Mouse (Mus musculus) kidney, postnatal 4 days (tissue): ENCODE data around the gene Hecw2.
A peak's percentile ranks its signal among the peaks of the same experiment; 100 is the strongest.

ENCODE experiments used
- DNase-seq, 2 experiments: peaks; one replicate each; pipeline ENCODE4 v3.0.0; 2021; ENCODE audit warnings: mixed read lengths in 2 of 2

Hecw2 gene

GRCm38 (mm10) chr1:53824446-53825337, 370.3 kb downstream of the Hecw2 start:
- DNase-seq = no peak

DNA sequence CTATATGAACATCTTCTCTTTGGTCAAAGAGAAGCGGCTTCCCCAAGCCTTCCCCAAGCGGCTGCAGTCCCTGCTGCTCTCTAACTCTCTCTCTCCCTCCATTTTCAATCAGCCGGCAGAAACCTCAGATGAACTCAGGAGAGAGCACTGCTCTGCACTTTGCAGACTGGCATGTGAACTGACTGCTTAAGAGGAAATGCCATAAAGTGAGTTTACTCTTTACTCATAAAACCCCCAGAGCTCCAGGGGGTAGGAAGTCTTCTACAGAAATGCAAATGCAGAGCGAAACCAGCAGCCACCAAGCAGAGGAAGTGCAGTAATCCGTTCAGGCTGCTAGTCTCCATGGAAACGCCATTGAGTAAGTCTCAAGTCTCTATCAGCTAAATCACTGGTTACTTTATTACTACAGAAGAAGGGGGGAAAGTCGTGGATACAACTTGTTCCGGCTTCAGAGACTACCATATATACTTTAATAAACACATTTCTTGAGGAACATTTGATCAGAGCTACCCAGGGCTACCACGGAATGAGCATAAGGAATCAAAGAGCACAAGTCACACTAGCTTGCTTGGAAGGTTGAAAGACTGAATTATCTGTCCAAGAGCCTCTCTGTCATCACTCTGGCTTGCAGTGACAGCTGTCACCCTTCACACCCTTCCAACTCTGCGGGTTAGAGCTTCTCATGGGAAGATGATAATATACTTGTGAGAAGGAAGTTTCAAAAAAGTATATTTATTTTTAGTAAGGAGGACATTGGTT, 371.1 kb downstream of the Hecw2 start:
- DNase-seq = peak; percentile 26 to 56

GRCm38 (mm10) chr1:53821983-53822382, 373.0 kb downstream of the Hecw2 start:
- DNase-seq = no peak

DNA sequence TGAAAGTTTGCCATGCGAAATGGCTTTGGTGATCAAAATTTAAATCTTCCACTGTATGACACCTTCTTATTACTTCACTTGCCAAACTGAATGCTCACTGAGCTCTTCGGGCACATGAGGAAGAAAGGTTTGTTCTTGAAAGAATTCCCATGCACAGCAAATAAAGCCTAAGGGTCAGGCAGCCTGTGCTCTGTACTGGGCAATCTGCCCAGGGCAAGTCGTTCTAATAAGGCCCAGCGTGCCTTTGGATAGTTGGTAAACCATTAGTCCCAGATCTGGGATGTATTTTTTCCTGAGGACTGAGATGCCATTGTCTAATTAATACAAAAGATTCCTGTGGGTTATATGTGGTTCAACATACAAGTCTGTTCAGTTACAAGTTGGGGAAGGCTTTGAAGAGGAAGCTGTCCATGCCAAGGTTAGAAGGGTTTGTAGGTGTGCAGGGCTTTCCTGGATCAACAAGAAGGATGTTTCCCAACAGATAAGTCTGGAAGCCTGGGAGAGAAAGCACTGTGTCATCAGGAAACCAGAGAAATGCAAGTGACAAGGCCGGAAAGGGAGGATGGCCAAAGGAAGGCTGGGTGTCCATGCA, 374.8 kb downstream of the Hecw2 start:
- no peak for DNase-seq

DNA sequence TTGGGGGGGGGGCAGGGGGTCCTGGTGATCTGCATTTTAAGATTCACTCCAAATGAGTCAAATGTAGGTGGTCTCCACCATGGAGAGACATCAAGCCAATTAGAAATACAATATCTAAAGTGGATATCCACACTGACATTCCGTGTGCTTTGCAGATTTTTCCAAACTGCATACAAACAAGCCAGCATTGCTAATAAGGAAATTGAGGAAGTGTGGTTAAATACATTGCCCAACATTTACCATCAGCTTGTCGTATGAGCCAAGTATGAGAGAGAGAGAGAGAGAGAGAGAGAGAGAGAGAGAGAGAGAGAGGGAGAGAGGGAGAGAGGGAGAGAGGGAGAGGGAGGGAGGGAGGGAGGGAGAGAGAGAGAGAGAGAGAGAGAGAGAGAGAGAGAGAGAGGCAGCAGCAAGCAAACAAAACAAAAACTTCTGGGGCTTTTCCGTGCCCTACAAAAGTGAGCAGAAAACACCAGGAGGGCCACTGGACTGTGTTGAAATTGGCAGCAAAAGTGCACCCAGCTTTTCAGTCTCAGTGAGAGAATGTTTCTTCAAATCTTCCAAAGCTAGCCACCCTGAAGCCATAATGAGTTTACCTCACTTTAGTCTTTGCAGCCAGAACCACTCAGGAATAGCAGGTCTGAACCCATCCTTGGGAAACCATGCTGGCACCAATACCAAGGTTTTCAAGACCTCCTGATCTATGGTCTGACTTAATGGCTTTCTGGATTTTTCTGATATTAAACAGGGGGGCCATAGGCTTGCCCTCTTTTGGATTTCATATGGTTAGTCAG, 376.7 kb downstream of the Hecw2 start:
- no peak for DNase-seq

DNA sequence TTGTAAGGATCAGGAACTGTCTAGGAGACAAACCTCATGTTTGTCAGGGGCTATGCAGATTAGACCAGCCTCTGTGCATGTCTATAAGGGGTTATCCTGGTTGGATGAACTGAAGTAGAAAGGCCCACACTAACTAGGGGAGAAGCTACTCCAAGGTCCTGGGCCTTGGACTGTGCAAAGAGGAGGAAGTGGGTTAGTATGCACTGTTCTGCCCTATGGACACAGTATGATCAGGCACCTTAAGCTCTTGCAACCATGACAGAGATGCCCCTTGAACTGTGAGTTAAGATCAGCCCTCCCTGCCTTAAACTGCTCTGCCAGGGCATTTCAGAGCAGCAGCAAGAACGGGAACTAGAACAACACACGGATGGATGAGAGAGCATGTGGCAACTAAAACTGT, 378.6 kb downstream of the Hecw2 start:
- no peak for DNase-seq

DNA sequence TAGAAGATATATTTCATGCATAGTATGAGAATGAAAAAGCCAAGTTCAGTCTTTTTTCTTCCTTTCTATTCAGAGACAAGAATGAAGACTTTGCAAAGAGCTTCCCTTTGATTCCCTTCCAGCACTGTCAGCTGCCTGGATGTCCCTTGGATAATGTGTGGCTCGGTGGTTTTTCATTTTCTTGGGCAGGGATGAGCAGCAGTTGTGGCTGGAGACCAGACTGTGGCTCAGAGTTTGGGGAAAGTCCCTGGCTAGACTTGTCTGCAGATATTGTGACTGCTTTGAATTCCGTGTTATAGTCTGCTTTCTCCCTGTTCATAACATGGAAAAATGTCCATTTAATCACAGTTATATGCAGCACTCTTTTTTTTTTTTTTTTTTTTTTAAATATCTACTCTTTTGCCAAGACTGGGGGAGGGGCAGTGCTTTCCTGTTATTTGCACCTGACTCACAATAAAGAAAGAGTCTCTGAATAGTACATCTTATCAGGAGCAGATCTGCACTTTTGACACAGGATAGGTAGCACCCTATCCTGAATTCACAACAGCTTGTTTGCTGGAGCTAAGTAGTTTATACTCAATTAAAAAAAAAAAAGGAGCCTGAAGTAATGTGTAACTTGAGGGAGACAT, 380.8 kb downstream of the Hecw2 start:
- no peak for DNase-seq

DNA sequence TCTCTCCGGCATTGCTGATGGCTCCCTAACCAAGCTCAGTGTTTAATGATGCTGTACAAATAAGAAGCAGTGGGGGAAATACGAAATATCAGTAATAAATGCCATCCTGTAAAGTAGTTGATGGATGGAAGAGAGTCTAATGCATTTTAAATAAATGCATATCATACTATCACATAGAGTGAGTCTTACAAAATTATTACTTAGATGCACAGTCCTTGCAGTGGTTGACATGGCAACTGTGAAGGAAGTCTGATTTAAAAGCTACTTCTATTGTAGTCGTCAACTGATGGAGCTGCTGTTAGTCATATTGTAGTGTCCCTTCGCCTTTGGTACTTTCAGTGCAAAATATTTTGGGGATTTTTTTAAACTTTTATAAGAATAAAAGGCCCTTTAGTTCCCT, 383.0 kb downstream of the Hecw2 start:
- DNase-seq = no peak

GRCm38 (mm10) chr1:53808229-53808628, 386.7 kb downstream of the Hecw2 start:
- no peak for DNase-seq

DNA sequence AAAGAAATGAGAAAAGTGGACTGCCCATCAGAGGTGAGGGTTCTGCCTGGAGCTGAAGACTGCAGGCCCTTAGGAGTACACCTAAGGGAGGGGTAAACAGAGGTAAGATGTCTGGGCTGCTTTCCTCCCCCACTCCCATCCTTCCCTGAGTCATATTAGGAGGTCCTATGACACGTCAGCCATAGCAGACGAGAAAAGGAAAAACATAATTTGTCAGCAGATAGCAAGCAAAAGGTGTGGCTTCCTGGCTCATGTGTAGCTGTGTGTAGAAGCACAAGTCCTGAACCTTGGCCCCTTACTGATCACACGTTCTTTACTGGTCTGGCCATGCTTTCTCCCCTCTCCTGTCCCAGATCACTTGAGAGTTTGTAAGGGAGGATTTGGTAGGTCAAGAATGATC, 397.2 kb downstream of the Hecw2 start:
- no peak for DNase-seq

GRCm38 (mm10) chr1:53797074-53797473, 397.9 kb downstream of the Hecw2 start:
- no peak for DNase-seq

DNA sequence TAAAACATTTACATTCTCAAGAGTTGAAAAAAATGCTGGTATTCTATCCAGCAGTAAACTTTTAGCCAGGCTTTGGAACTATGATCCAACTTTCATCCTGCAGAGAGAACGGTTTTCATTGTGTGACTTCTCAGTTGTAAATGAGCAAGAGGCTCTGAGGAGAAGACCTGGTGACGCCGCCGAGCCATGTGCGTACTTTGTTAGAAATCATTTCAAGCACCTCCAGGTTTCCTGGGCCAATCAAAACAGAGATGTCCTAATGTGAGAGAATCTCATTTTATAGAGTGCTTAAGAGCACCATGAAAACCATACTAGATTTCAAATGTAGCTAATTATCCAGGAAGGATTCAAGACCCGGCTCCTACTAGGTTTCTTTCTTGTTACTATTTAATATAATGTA, 398.7 kb downstream of the Hecw2 start:
- DNase-seq = no peak

GRCm38 (mm10) chr1:53795591-53795990, 399.4 kb downstream of the Hecw2 start:
- no peak for DNase-seq

GRCm38 (mm10) chr1:53795081-53795480, 399.9 kb downstream of the Hecw2 start:
- DNase-seq = no peak

GRCm38 (mm10) chr1:53794279-53794678, 400.7 kb downstream of the Hecw2 start:
- no peak for DNase-seq

- DNase-seq = no peak
Measured at GRCm38 (mm10) chr1:53791343-53791742, 403.6 kb downstream of the Hecw2 start.

DNA sequence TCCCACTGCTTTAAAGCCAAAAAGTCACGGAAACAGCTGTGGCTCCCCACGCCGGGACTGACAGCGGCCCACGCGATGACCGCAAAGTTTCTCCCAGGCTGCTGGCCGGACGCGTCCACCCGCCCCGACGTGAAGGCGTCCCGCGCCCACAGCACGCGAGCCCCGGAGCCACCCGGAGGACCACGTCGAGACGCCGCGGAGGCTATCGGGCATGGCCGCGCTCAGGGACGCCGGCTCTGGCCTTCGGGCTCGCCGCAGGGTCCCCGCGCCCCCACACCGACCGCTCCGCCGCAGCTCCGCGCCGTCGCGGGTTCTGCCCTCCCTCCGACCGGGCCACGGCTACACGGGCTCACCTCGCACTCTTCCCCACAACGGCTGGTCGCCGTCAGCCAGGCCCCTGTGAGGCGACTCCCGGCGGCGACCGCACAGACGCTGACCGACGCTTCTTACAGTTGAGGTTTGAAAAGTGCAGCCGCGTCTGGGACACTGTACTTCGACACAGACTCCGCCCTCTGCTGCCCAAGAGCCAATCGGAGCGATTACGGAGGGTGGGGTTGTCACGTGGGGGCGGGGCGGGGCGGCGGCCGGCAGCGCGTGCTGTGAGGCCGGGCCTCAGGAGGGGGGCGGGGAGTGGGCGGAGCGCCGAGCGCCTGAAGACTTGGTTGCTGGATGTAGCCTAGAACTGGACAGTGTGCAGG, 410.1 kb downstream of the Hecw2 start, which contains the start of gene Stk17b:
Gene Stk17b, minus strand, starts transcription at position 504 of the 698 bp plus-strand sequence.
- DNase-seq = peak; percentile 97 to 98

DNA sequence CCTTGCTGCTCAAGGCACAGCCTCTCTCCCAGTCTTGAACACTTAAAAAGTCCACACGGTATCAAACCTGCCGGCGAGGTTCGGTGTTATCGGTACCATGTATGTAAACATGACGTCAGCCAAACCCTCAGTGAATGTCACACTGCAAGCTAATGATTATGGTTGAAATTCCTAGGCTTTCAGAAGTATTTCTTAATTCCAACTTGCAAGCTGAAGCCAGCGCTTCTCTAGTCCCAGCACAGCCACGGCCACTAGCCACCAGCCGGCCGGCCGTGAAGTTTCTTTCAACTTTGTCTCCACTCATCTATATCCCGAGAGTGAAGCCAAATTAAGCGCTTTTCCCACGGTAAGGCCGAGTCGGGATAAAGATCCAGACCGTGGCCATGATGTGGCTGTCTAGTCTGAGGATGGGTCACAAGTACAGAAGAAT, 410.7 kb downstream of the Hecw2 start:
- peak in 1 of 2 experiments; percentile 50 for DNase-seq

DNA sequence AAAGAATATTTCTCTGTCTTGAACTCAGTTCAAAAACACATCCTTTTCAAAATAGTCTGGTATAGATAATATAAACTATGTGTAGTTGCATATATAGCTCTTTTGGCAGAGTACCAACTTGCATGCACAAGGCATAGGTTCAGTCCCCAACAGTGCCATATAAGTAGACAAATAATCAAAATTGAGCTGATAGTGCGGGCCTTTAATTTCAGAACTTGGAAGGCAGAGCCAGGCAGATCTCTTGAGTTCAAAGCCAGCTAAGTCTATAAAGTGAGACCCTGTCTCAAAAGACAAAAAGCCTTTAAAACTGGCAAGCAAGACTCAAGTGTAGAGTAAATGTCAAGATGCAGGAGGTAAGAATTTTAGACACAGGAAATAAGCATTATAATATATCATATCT, 412.0 kb downstream of the Hecw2 start:
- DNase-seq = no peak

DNA sequence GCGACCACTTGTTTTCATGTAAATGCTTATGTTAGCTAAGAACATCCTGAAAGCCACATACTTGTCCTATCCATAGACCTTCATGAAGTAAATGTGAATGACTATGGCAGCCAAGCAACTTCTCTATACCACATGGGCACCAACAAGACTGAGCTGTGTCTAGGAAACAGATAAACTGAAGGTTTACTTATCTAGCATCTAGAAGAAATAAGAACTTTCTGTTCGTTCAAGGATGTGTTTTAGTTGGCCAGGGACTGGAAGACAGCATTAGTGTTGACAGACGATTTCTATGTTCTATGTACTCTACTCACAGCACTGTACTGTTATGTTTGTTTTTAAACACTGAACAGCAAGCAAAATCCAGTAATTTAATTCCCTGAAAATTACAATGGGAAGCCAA, 412.9 kb downstream of the Hecw2 start:
- DNase-seq = no peak

GRCm38 (mm10) chr1:53781311-53781710, 413.7 kb downstream of the Hecw2 start:
- DNase-seq = no peak
